Mouse (Mus musculus): Measurements from ENCODE around the gene Rnft2. TPM values are rescaled to one million over a fixed set of nuclear protein-coding genes. Genes with fewer than 3 reads are reported as not detected.
A peak's percentile ranks its signal among the peaks of the same experiment; 100 is the strongest.

Gene Rnft2
- polyA plus RNA-seq, 2 experiments, result 3.1 to 31.4 TPM

GRCm38 (mm10) chr5:118177640-118178039 lies 67.3 kb downstream of the Rnft2 start:
- Histone ChIP-seq H3K27ac (replicated peaks; ENCODE audit: low read depth, low read length) (no peak overlapping the region), H3K4me3 (replicated peaks; ENCODE audit: low read length) (no peak overlapping the region), H3K36me3 (ENCODE audit: control insufficient read depth, insufficient read depth, low read length) (no peaks in the 10 kb centered on the region), H3K9ac (ENCODE audit: low read depth, low read length, severe bottlenecking) (no peak overlapping the region), H3K4me2 (replicated peaks; ENCODE audit: low read depth, low read length, severe bottlenecking) (no peak overlapping the region), H3K9me3 (ENCODE audit: control insufficient read depth, low read length) (peaks cover 6% of the 10 kb centered on the region), H3K4me1 (ENCODE audit: control insufficient read depth, insufficient read depth, low read length) (peaks cover 2% of the 10 kb centered on the region; the same call in 1 of the 2 replicates), H3K27me3 (ENCODE audit: control insufficient read depth, insufficient read depth, low read length) (peaks cover 29% of the 10 kb centered on the region)
- DNase-seq (ENCODE audit: low spot score) (no peak), ATAC-seq (ENCODE audit: low FRiP score, low read depth) (no peak)
- 74% methylated on average over 6 of the region's 7 CpGs for WGBS
- TF ChIP-seq POLR2A (IDR thresholded peaks at IDR 0.05; ENCODE audit: borderline replicate concordance, extremely low read depth, insufficient read depth, insufficient read length), result no peak

DNA sequence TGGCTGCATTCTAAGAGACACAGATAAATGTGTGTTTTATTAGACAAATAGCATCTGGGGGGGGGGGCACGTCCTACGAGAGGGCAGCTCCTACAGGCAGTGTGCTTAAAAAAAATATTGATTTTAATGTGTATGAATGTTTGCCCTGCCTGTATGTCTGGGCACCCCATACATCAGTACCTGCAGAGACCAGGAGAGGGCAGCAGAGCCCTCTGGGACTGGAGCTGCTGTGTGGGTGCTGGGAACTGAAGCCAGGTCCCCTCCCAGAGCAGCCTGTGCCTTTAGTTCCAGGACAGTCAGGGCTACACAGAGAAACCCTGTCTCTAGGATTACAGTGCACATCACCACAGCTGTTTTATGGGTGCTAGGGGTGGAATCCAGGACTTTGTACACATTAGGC lies 69.8 kb downstream of the Rnft2 start:
- Histone ChIP-seq H3K9ac (ENCODE audit: low read depth, low read length, severe bottlenecking) (no peak overlapping the region), H3K9me3 (ENCODE audit: control insufficient read depth, low read length) (peaks cover 6% of the 10 kb centered on the region), H3K36me3 (ENCODE audit: control insufficient read depth, insufficient read depth, low read length) (no peaks in the 10 kb centered on the region), H3K4me1 (ENCODE audit: control insufficient read depth, insufficient read depth, low read length) (peaks cover 8% of the 10 kb centered on the region; the same call in 1 of the 2 replicates), H3K27me3 (ENCODE audit: control insufficient read depth, insufficient read depth, low read length) (peaks cover 54% of the 10 kb centered on the region), H3K4me2 (replicated peaks; ENCODE audit: low read depth, low read length, severe bottlenecking) (no peak overlapping the region), H3K4me3 (replicated peaks; ENCODE audit: low read length) (no peak overlapping the region), H3K27ac (replicated peaks; ENCODE audit: low read depth, low read length) (no peak overlapping the region)
- ATAC-seq (ENCODE audit: low FRiP score, low read depth) (no peak), DNase-seq (ENCODE audit: low spot score) (no peak)
- TF ChIP-seq POLR2A (IDR thresholded peaks at IDR 0.05; ENCODE audit: borderline replicate concordance, extremely low read depth, insufficient read depth, insufficient read length), result no peak
- WGBS, result 27% methylated on average over 2 of the region's 2 CpGs

GRCm38 (mm10) chr5:118174310-118175009 lies 70.5 kb downstream of the Rnft2 start:
- H3K4me3 ChIP-seq (replicated peaks; ENCODE audit: low read length), result peak overlapping the region; percentile 24
- no peak for TF ChIP-seq POLR2A (IDR thresholded peaks at IDR 0.05; ENCODE audit: borderline replicate concordance, extremely low read depth, insufficient read depth, insufficient read length)
- ATAC-seq (ENCODE audit: low FRiP score, low read depth) (no peak), DNase-seq (ENCODE audit: low spot score) (no peak)
- H3K27me3 ChIP-seq (ENCODE audit: control insufficient read depth, insufficient read depth, low read length), result peaks cover 59% of the 10 kb centered on the region
- 2% methylated on average over 21 of the region's 22 CpGs for WGBS
- H3K4me2 ChIP-seq (replicated peaks; ENCODE audit: low read depth, low read length, severe bottlenecking), result peak overlapping the region; percentile 44
- peaks cover 8% of the 10 kb centered on the region; the same call in 1 of the 2 replicates for H3K4me1 ChIP-seq (ENCODE audit: control insufficient read depth, insufficient read depth, low read length)
- H3K27ac ChIP-seq (replicated peaks; ENCODE audit: low read depth, low read length), result no peak overlapping the region
- no peak overlapping the region for H3K9ac ChIP-seq (ENCODE audit: low read depth, low read length, severe bottlenecking)
- no peaks in the 10 kb centered on the region for H3K36me3 ChIP-seq (ENCODE audit: control insufficient read depth, insufficient read depth, low read length)
- peaks cover 6% of the 10 kb centered on the region for H3K9me3 ChIP-seq (ENCODE audit: control insufficient read depth, low read length)

DNA sequence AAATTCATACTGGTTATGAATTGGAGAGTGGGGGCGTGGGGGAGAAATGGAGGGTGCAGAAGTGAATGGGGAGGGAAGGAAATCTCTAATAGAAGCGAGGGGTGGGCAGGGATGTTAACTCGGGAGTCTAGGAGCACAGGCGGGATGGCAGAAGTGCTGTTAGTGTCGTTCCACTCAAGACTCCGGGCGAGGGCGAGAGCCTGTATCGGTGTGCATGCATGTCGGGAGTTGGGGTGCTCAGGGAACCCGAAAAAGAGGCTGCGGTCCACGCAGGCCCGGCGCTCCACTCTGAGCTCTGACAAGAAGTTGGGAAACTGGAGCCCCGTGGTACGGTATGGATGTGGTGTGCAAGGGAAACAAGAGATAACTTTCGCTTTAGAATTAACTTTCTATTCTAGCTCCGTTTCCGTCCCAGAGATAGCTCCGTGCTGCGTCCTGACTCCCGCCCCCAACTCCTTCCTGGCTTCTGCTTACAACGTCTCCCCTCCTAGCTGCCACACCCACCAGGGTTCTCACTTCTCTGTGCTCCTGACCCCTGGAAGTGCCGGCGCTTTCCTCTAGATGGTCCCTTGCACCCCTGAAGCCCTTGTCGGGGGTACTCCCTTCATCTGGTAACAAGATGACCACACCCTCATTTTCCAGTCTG lies 72.7 kb downstream of the Rnft2 start:
- Histone ChIP-seq H3K4me3 (replicated peaks; ENCODE audit: low read length) (peak overlapping the region; percentile 31), H3K9me3 (ENCODE audit: control insufficient read depth, low read length) (peaks cover 6% of the 10 kb centered on the region), H3K36me3 (ENCODE audit: control insufficient read depth, insufficient read depth, low read length) (no peaks in the 10 kb centered on the region), H3K4me1 (ENCODE audit: control insufficient read depth, insufficient read depth, low read length) (peaks cover 8% of the 10 kb centered on the region; the same call in 1 of the 2 replicates), H3K9ac (ENCODE audit: low read depth, low read length, severe bottlenecking) (no peak overlapping the region), H3K27me3 (ENCODE audit: control insufficient read depth, insufficient read depth, low read length) (peaks cover 82% of the 10 kb centered on the region), H3K4me2 (replicated peaks; ENCODE audit: low read depth, low read length, severe bottlenecking) (peak overlapping the region; percentile 52), H3K27ac (replicated peaks; ENCODE audit: low read depth, low read length) (no peak overlapping the region)
- under 1% methylated on average over 27 of the region's 27 CpGs for WGBS
- DNase-seq (ENCODE audit: low spot score) (no peak), ATAC-seq (ENCODE audit: low FRiP score, low read depth) (no peak)
- TF ChIP-seq POLR2A (IDR thresholded peaks at IDR 0.05; ENCODE audit: borderline replicate concordance, extremely low read depth, insufficient read depth, insufficient read length), result no peak

GRCm38 (mm10) chr5:118171665-118172064 lies 73.3 kb downstream of the Rnft2 start:
- Histone ChIP-seq H3K27ac (replicated peaks; ENCODE audit: low read depth, low read length) (no peak overlapping the region), H3K36me3 (ENCODE audit: control insufficient read depth, insufficient read depth, low read length) (no peaks in the 10 kb centered on the region), H3K9me3 (ENCODE audit: control insufficient read depth, low read length) (peaks cover 6% of the 10 kb centered on the region), H3K4me3 (replicated peaks; ENCODE audit: low read length) (peak overlapping the region; percentile 31), H3K27me3 (ENCODE audit: control insufficient read depth, insufficient read depth, low read length) (peaks cover 82% of the 10 kb centered on the region), H3K4me2 (replicated peaks; ENCODE audit: low read depth, low read length, severe bottlenecking) (peak overlapping the region; percentile 52), H3K4me1 (ENCODE audit: control insufficient read depth, insufficient read depth, low read length) (peaks cover 8% of the 10 kb centered on the region; the same call in 1 of the 2 replicates), H3K9ac (ENCODE audit: low read depth, low read length, severe bottlenecking) (peak overlapping the region; percentile 25; the same call in 1 of the 2 replicates)
- TF ChIP-seq POLR2A (IDR thresholded peaks at IDR 0.05; ENCODE audit: borderline replicate concordance, extremely low read depth, insufficient read depth, insufficient read length), result no peak
- DNase-seq (ENCODE audit: low spot score), result no peak
- ATAC-seq (ENCODE audit: low FRiP score, low read depth), result no peak
- 10% methylated on average over 25 of the region's 36 CpGs for WGBS

Data from limb, embryonic 14.5 days (tissue).